Mouse (Mus musculus) midbrain, embryonic 10.5 days (tissue): ENCODE results near the gene Pkmyt1. TPM values are rescaled to one million over a fixed set of nuclear protein-coding genes. Genes with fewer than 3 reads are reported as not detected.

Experiments
- DNase-seq: peaks from one replicate; pipeline ENCODE4 v3.0.0-alpha.2; 2017; ENCODE audit warnings: low spot score
- H3K27ac ChIP-seq: fragments of 300-500 bp; sonication (generic); replicated peaks from 2 replicates; pipeline ENCODE4 v1.5.1; 2016; ENCODE audit warnings: mild to moderate bottlenecking
- H3K27me3 ChIP-seq: fragments of 300-500 bp; sonication (generic); 2 replicates; pipeline ENCODE4 v1.6.1; 2016; ENCODE audit warnings: low read depth, mild to moderate bottlenecking; ENCODE audit not compliant: poor library complexity, severe bottlenecking
- H3K36me3 ChIP-seq: fragments of 300-500 bp; sonication (generic); 2 replicates; pipeline ENCODE4 v1.6.1; 2016; ENCODE audit warnings: mild to moderate bottlenecking, moderate library complexity
- H3K4me1 ChIP-seq: fragments of 300-500 bp; sonication (generic); 2 replicates; pipeline ENCODE4 v1.6.1; 2016
- H3K4me3 ChIP-seq: fragments of 300-500 bp; sonication (generic); 2 replicates; pipeline ENCODE4 v1.5.1; 2016; ENCODE audit warnings: mild to moderate bottlenecking, moderate library complexity
- H3K9me3 ChIP-seq: fragments of 300-500 bp; sonication (generic); replicated peaks from 2 replicates; pipeline ENCODE4 v1.6.1; 2016; ENCODE audit warnings: mild to moderate bottlenecking
- WGBS: fragments of 180-500 bp; shearing (Covaris S2); methylation state at CpG from one replicate; pipeline ENCODE4 v1.1.7; 2016; 5-methylcytosine and 5-hydroxymethylcytosine counted together
- polyA plus RNA-seq: library from polyadenylated mRNA; unstranded; fragments of >200 nt; fragmentation: Nextera tagmentation; extraction: Ambion mirVana; gene quantifications from 2 replicates; pipeline ENCODE4 v1.2.1, GENCODE M21; 2016

Gene Pkmyt1
- polyA plus RNA-seq, 1 experiment from 2014 or later, result 58.5 TPM

DNA sequence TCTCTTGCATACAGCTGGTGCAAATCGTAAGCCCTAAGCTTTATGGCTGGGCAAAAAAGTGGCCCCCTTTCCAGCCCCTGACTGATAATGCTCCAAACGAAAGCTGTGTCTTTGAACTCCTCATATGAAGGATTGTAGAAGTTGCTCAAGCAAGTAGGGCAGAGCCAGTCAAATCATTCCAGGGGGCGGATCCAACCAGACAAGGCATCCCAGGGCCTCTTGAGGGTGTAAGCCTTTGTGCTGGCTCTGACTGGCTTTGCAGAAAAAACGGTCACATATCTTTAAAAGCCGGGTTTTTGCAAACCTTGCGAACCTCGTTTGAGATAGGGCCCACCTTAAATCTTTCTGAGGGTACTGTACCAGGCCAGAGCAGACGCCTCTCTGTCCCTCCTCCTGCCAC is 17.9 kb downstream of the Pkmyt1 start:
- no peak for DNase-seq
- Histone ChIP-seq H3K27ac (no peak overlapping the region), H3K36me3 (no peaks in the 10 kb centered on the region), H3K9me3 (0 out of 2 replicates have a peak, but pooled peaks cover 2% of the 10 kb centered on the region), H3K4me1 (peaks cover 56% of the 10 kb centered on the region), H3K4me3 (peak overlapping the region; percentile 52; the same call in 1 of the 2 replicates), H3K27me3 (peaks cover 95% of the 10 kb centered on the region)
- 24% methylated on average over 8 of the region's 8 CpGs for WGBS

DNA sequence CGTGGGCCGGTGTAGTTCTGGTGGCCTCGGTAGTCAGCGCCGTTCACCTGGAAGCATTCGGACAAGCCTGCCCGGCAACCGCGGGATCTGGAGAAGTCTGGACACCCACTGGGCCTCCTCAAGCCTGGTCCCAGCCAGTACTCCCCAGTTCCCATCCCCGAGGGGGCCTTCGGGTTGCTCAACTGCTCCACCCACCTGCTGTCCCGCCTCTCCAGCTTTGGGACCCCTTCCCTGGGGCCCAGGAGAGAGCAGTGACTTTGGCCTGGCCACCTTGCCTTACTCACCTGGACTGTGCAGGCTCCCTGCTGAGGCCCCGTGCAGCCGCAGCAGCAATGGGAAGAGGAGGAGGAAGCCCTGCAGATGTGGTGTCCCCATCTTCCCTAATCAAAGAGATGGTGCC is 18.5 kb downstream of the Pkmyt1 start:
- no peak for DNase-seq
- 3% methylated on average over 14 of the region's 14 CpGs for whole genome bisulfite sequencing
- Histone ChIP-seq H3K36me3 (no peaks in the 10 kb centered on the region), H3K27ac (no peak overlapping the region), H3K4me1 (peaks cover 52% of the 10 kb centered on the region), H3K9me3 (0 out of 2 replicates have a peak, but pooled peaks cover 2% of the 10 kb centered on the region), H3K27me3 (peaks cover 90% of the 10 kb centered on the region), H3K4me3 (peak overlapping the region; percentile 52)

DNA sequence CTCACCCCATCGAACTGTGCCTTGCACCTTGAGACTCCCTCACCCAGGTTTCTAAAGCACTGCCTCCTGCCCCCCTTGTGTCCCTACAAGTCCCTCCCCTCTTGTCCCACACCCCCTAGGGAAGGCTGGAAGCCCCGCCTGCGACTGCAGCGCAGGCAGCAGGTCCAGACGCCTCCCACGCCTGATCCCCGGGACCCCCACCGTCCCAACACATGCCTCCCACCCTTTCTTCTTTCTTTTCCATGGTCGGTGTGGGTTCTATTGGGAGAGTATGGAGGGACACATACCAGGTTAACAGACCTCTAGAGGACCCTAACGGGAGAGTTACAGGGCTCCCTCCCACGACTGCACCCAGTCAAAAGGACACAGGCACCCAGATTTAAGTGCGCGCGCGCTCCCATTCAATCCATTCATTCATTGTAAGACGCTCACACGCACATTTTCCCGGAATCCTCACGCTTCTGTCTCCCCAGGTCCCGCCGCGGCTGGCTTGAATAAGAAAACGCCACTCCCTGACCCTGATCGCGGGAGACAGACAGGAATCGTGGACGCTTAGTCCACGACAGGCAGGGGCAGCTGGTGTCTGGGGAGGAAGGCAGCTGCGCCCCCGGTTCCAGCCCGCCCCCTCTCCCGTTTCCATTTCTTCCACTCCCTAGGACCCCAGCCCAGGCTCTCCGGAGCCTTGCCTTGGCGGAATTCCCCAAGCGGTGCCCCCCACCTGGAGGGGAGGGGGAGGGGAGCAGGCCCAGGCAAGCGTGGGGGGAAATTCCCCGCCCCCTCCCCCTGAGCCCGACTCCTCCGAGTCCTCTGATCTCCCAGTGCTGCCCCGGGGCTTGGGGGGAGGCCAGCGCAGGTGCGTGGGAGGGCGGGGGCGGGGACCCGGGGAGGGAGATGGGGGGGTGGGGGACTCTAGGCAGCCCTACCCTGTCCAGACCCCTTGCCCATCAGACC is 19.4 kb downstream of the Pkmyt1 start, which contains the start of gene Kremen2:
Gene Kremen2 (minus strand): TSS at position 533 of the 951 bp plus-strand sequence.
- DNase-seq, result peak; percentile 33
- Histone ChIP-seq H3K27ac (0 out of 2 replicates have a peak within 1 kb of the TSS, but pooled peaks have one; percentile 49), H3K4me1 (peaks cover 45% of the 10 kb centered on the region), H3K4me3 (peak within 1 kb of the TSS; percentile 52), H3K36me3 (peaks cover under 1% of the 10 kb centered on the region; the same call in 1 of the 2 replicates), H3K27me3 (peaks cover 82% of the 10 kb centered on the region), H3K9me3 (0 out of 2 replicates have a peak, but pooled peaks cover 2% of the 10 kb centered on the region)
- under 1% methylated on average over 43 of the region's 45 CpGs for WGBS

DNA sequence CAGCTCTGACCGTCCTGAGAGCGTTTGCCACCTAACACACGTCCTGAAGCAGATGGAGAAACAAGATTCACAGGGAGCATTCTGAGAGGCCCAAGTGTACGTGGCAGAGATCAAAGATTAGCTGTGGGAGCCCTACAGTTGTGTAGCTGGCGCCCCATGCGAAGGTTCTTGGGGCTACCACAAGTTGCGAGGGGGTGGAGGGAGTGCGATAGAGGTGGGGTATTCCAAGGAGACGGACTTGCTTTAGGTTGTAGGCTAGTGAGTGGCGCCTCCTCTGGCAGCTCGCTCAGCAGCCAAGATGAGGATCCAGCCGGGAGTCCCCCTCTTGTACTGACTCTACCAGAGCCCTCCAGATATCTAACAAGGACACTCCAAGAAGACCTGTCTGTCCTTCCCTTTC is 20.2 kb downstream of the Pkmyt1 start:
- Histone ChIP-seq H3K27me3 (peaks cover 74% of the 10 kb centered on the region), H3K4me3 (peak overlapping the region; percentile 52), H3K27ac (0 out of 2 replicates have a peak overlapping the region, but pooled peaks have one; percentile 49), H3K36me3 (peaks cover 6% of the 10 kb centered on the region), H3K9me3 (0 out of 2 replicates have a peak, but pooled peaks cover 1% of the 10 kb centered on the region), H3K4me1 (peaks cover 41% of the 10 kb centered on the region)
- DNase-seq, result peak; percentile 37
- WGBS, result 2% methylated on average over 12 of the region's 12 CpGs

DNA sequence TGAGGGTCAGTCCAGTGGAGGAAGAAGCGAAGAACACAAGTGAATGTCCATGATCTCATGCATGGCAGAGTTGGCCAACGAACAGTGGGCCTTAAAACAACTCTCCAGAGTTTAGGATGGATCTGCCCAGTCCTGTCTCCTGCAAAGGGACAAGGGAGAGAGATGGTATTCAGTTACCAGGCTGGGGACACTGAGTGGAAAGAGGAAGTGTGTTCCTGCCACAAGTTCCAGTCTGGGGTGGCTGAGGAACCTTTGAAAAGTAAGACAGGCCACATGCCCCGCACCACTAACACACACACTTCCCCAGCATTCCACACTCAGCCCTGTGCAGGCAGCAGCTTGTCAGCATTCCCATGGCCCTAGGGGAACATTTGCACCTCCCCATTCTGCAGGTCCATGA is 20.6 kb downstream of the Pkmyt1 start:
- H3K4me3 ChIP-seq, result no peak overlapping the region
- no peak overlapping the region for H3K27ac ChIP-seq
- peaks cover 11% of the 10 kb centered on the region for H3K36me3 ChIP-seq
- no peak for DNase-seq
- peaks cover 70% of the 10 kb centered on the region for H3K27me3 ChIP-seq
- peaks cover 41% of the 10 kb centered on the region for H3K4me1 ChIP-seq
- H3K9me3 ChIP-seq, result no peaks in the 10 kb centered on the region
- 76% methylated on average over 3 of the region's 3 CpGs for WGBS

DNA sequence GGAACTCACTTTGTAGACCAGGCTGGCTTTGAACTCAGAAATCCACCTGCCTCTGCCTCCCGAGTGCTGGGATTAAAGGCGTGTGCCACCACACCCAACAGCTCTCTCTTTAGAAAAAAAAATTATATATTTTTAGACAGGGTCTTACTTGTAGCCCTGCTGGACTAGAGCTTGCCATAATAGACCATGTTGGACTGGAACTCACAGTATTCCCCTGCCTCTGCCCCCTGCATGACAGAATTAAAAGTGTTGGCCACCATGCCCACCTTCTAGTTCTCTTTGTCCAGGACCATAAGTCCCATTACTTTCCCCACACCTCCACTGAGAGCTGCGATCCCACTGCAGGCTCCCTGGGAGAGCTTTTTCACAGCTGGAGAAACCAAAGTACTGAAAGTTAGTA is 21.3 kb downstream of the Pkmyt1 start:
- WGBS, result 82% methylated on average over 3 of the region's 3 CpGs
- no peaks in the 10 kb centered on the region for H3K9me3 ChIP-seq
- peaks cover 63% of the 10 kb centered on the region for H3K27me3 ChIP-seq
- no peak overlapping the region for H3K4me3 ChIP-seq
- no peak for DNase-seq
- H3K36me3 ChIP-seq, result peaks cover 18% of the 10 kb centered on the region
- no peak overlapping the region for H3K27ac ChIP-seq
- H3K4me1 ChIP-seq, result peaks cover 35% of the 10 kb centered on the region

DNA sequence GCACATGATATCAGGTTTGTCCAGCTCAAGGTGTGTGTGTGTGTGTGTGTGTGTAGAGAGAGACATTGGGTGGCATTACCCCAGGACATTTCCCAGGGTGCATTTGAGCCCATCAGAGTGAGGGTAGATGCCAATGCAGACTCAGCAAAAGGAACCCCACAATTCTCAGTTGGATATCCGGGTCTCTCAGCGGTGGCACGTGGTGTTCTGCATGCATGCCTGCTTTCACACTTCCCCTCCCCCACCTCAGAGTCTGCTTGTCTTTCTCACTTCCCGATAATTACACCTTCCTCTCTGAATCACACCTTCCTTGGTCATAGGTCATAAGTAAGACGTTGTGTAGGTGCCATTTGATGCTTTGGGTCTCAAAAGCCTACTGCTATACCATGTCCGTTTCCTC is 21.9 kb downstream of the Pkmyt1 start:
- Histone ChIP-seq H3K36me3 (peaks cover 23% of the 10 kb centered on the region), H3K4me1 (peaks cover 32% of the 10 kb centered on the region), H3K27me3 (peaks cover 57% of the 10 kb centered on the region), H3K4me3 (no peak overlapping the region), H3K27ac (no peak overlapping the region), H3K9me3 (no peaks in the 10 kb centered on the region)
- no peak for DNase-seq
- WGBS, result 38% methylated on average over 6 of the region's 6 CpGs

DNA sequence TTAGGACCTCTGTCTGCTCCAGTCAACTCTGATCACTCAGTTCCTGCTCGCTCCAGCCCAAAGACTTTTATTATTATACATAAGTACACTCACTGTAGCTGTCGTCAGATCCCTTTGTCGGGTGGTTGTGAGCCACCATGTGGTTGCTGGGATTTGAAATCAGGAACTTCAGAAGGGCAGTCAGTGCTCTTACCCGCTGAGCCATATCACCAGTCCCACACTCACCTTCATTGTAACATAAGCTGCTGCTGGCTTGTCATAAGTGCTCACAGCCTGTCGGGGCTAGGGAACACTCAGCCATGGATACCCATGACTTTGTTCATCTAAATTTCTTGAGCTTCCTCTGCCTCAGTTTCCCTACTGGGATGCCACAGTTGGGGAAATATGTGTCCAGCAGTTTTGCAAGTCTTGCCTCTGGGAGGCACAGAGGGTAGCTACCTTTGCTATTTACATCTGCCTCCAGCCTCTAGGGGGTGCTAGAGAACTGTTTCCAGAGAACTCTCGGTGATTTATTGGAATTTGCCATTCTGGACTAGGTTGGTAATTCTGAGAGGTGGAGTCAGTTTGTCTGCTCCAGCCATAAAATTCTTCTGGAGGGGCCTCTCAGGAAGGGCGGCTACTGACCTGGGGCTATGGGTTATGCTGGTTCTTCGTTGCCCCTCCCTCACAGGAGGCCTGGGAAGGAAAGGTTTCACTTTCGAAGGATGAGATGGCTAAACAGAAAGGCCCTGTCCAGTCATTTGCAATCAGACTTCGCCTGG is 22.7 kb downstream of the Pkmyt1 start:
- H3K27me3 ChIP-seq, result peaks cover 49% of the 10 kb centered on the region
- WGBS, result 40% methylated on average over 10 of the region's 10 CpGs
- peaks cover 29% of the 10 kb centered on the region for H3K4me1 ChIP-seq
- no peaks in the 10 kb centered on the region for H3K9me3 ChIP-seq
- peak; percentile 51 for DNase-seq
- no peak overlapping the region for H3K27ac ChIP-seq
- 0 out of 2 replicates have a peak overlapping the region, but pooled peaks have one; percentile 9 for H3K4me3 ChIP-seq
- H3K36me3 ChIP-seq, result peaks cover 31% of the 10 kb centered on the region

DNA sequence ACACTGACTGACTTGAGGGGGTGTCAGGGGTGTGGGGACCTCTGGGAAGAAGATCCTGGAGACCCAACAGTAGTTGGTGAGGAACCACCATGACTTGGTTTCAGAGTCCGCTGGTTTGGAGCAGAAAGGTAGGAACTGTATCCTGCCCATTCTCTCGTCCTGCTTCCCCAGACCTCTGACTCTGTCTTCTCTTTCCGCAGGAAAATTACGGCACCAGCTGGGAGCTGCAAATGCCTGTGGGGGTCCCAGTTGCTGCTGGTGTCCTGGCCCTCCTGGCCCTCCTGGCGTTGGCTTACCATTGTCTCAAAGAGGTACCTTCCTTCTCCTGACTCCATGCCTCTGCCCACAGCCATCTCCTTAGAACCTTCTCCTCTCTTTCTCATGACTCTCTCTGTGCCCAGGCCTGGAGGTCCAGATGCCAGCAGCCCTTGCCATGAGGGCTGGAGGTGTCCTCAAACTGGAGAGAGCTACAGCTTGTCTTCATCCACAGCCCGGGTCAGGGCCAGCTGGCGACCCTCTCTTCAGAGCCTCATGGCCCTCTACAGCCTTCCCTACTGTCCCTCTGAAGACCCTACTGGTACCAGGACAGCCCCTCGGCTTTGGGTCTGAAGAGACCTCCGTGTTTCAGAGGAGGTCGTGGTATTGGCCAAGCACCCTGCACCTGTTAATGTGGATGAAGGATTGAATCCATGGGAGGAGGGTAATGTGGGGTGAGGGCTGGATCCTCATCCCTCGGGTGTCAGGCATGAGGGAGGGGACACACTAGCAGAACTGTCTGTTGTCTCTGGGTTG is 23.5 kb downstream of the Pkmyt1 start:
- Histone ChIP-seq H3K9me3 (no peaks in the 10 kb centered on the region), H3K4me1 (peaks cover 22% of the 10 kb centered on the region), H3K27me3 (peaks cover 41% of the 10 kb centered on the region), H3K36me3 (peaks cover 39% of the 10 kb centered on the region), H3K27ac (no peak overlapping the region), H3K4me3 (0 out of 2 replicates have a peak overlapping the region, but pooled peaks have one; percentile 9)
- DNase-seq, result no peak
- WGBS, result 84% methylated on average over 11 of the region's 11 CpGs

DNA sequence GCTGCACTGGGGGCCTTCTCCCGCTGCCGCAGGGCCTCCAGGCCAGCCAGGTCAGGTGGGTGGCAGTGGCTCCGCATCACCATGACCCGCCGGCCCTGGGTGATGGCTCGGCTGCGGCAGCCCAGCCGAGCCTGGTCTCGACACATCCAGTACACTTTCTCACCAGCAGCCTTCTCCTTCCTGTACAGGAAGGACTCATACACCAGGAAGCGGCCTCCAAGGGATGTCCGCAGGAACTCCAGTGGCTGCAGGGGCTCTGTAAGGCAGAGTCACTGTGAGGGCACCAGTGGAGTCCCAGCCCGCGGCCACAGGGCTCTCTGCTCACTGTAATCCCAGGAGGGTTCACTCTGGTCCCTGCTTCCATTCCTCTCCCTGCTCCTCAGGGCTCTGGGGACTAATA is 29.6 kb downstream of the Pkmyt1 start:
- H3K36me3 ChIP-seq, result peaks cover 99% of the 10 kb centered on the region
- WGBS, result 97% methylated on average over 13 of the region's 13 CpGs
- H3K27me3 ChIP-seq, result no peaks in the 10 kb centered on the region
- DNase-seq, result no peak
- no peak overlapping the region for H3K27ac ChIP-seq
- H3K4me3 ChIP-seq, result no peak overlapping the region
- H3K9me3 ChIP-seq, result no peaks in the 10 kb centered on the region; the same call in 1 of the 2 replicates
- H3K4me1 ChIP-seq, result no peaks in the 10 kb centered on the region

DNA sequence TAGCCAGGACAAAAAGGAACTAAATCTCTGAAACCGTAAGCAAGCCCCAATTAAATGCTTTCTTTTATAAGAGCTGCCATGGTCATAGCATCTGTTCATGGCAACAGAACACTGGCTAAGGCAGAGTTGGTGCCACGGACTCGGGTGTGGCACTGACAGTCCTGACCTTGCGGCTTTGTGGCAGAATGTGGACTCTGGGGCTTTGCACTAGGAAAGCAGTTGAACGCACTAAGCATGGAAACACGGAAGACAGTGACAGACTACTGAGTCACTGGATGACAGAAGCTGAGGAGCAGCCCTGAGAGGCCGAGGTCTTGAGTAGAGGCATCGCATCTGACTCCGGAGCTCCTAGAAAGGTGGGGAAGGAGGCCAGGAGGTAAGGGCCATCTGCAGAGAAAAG is 31.4 kb downstream of the Pkmyt1 start:
- 95% methylated on average over 9 of the region's 9 CpGs for WGBS
- Histone ChIP-seq H3K4me1 (no peaks in the 10 kb centered on the region), H3K36me3 (peaks cover 100% of the 10 kb centered on the region), H3K4me3 (no peak overlapping the region), H3K27me3 (no peaks in the 10 kb centered on the region), H3K27ac (no peak overlapping the region), H3K9me3 (no peaks in the 10 kb centered on the region; the same call in 1 of the 2 replicates)
- no peak for DNase-seq

DNA sequence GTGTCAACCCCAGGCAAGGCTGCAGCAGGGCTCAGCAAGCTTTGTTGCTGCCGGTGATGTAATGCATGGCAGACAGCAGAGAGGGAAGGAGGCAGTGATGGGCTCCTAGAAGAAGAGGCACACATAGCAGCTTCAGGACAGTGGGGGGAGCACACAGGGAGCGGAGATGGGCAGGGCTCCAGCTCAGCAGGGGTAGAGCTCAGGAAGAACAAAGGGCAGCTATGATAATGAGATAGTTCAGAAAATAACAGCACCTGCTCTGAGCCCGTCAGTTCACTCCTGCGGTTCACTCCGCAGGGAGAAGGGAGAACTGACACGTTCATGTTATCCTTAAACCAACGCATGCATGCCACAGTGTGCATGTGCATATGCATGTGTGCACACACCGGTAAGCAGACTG is 32.7 kb downstream of the Pkmyt1 start:
- DNase-seq, result no peak
- H3K27ac ChIP-seq, result no peak overlapping the region
- H3K4me3 ChIP-seq, result no peak overlapping the region
- no peaks in the 10 kb centered on the region; the same call in 1 of the 2 replicates for H3K9me3 ChIP-seq
- WGBS, result 84% methylated on average over 8 of the region's 8 CpGs
- peaks cover 100% of the 10 kb centered on the region for H3K36me3 ChIP-seq
- no peaks in the 10 kb centered on the region for H3K4me1 ChIP-seq
- no peaks in the 10 kb centered on the region for H3K27me3 ChIP-seq
